Mouse (Mus musculus) C2C12 (cell line): ENCODE measurements around the gene Ier3. TPM values are rescaled to one million over a fixed set of nuclear protein-coding genes. Genes with fewer than 3 reads are reported as not detected.

Source experiments
- H3K27me3 ChIP-seq: one replicate; pipeline ENCODE4 v1.6.1; 2011; ENCODE audit not compliant: control insufficient read depth, insufficient read depth, insufficient read length
- H3K36me3 ChIP-seq: one replicate; pipeline ENCODE4 v1.6.1; 2011; ENCODE audit not compliant: control insufficient read depth, insufficient read depth
- H3K4me3 ChIP-seq: one replicate; pipeline ENCODE4 v1.5.1; 2011; ENCODE audit warnings: mild to moderate bottlenecking, control low read depth; ENCODE audit not compliant: poor library complexity, insufficient read depth, severe bottlenecking
- H3K79me2 ChIP-seq: one replicate; pipeline ENCODE4 v1.6.1; 2011; ENCODE audit not compliant: control insufficient read depth, insufficient read depth
- H3K79me3 ChIP-seq: one replicate; pipeline ENCODE4 v1.6.1; 2011; ENCODE audit warnings: low read depth, control low read depth
- H3ac ChIP-seq: one replicate; pipeline ENCODE3; 2011; ENCODE audit warnings: low read depth; ENCODE audit not compliant: control insufficient read depth, insufficient read length
- CEBPB ChIP-seq: IDR thresholded peaks from one replicate; pipeline ENCODE4 v1.6.1; 2011; ENCODE audit warnings: low read depth, mild to moderate bottlenecking, control low read depth, moderate library complexity
- CTCF ChIP-seq: IDR thresholded peaks from one replicate; pipeline ENCODE4 v1.5.1; 2011; ENCODE audit not compliant: control insufficient read depth, insufficient read depth, insufficient read length
- FOSL1 ChIP-seq: IDR thresholded peaks from one replicate; pipeline ENCODE4 v1.8.0; 2011; ENCODE audit warnings: mild to moderate bottlenecking, low read length; ENCODE audit not compliant: poor library complexity, insufficient read depth, severe bottlenecking
- MAX ChIP-seq: IDR thresholded peaks from one replicate; pipeline ENCODE4 v1.6.1; 2011; ENCODE audit warnings: mild to moderate bottlenecking, control low read depth
- MYOD1 ChIP-seq: IDR thresholded peaks from one replicate; pipeline ENCODE4 v1.6.1; 2011; ENCODE audit warnings: low read depth; ENCODE audit not compliant: control insufficient read depth, insufficient read length
- MYOG ChIP-seq: IDR thresholded peaks from one replicate; pipeline ENCODE4 v1.6.1; 2011; ENCODE audit not compliant: control insufficient read depth, insufficient read length; ENCODE audit errors: extremely low read depth
- USF1 ChIP-seq: IDR thresholded peaks from one replicate; pipeline ENCODE4 v1.6.1; 2011; ENCODE audit warnings: low read depth, mild to moderate bottlenecking, control low read depth, moderate library complexity
- microRNA-seq: library from miRNA; unstranded; fragments of <30 nt; microRNA quantifications from one replicate; pipeline ENCODE4, GENCODE M21; 2019; ENCODE audit warnings: borderline microRNAs expressed
- polyA plus RNA-seq: library from polyadenylated mRNA; unstranded; fragments of >200 nt; fragmentation: generic; extraction: Trizol; gene quantifications from one replicate; pipeline ENCODE4 v1.2.1, GENCODE M21; 2012; ENCODE audit warnings: missing spikeins

Gene Ier3
- polyA plus RNA-seq, 1 experiment: 55.2 TPM

GRCm38 (mm10) chr17:35870151-35870883, 48.8 kb downstream of the Ier3 start:
- H3ac ChIP-seq: peak overlapping the region; percentile 12
- TF ChIP-seq CEBPB (no peak), FOSL1 (peak; percentile 35), USF1 (no peak), MAX (no peak), CTCF (no peak), MYOG (no peak), MYOD1 (no peak)
- H3K27me3 ChIP-seq: no peaks in the 10 kb centered on the region
- peak overlapping the region; percentile 92 for H3K4me3 ChIP-seq
- H3K79me3 ChIP-seq: peaks cover 76% of the 10 kb centered on the region
- H3K79me2 ChIP-seq: peaks cover 94% of the 10 kb centered on the region
- peaks cover 68% of the 10 kb centered on the region for H3K36me3 ChIP-seq

- Histone ChIP-seq H3ac (no peak overlapping the region), H3K4me3 (peak overlapping the region; percentile 92), H3K27me3 (no peaks in the 10 kb centered on the region), H3K79me3 (peaks cover 75% of the 10 kb centered on the region), H3K36me3 (peaks cover 76% of the 10 kb centered on the region), H3K79me2 (peaks cover 93% of the 10 kb centered on the region)
- TF ChIP-seq CTCF (peak; percentile 36), USF1 (no peak), MYOG (no peak)
These were observed 49.6 kb downstream of the Ier3 start for GRCm38 (mm10) chr17:35870884-35871696.

Small RNAs within 50 kb of the gene (microRNA-seq; reads per million reads assigned to microRNA genes)
- gene Gm28033: 5.3 reads per million, percentile 53 among the genes with 10 or more reads in this experiment

Other genes with a start within 250 kb of the Ier3 start
- not detected for gene Sfta2, start 220.1 kb upstream of the Ier3 start, polyA plus RNA-seq
- not detected for gene Gm9573, start 195.0 kb upstream of the Ier3 start, polyA plus RNA-seq
- 0.05 TPM for gene Mucl3, start 178.0 kb upstream of the Ier3 start, polyA plus RNA-seq
- 12.6 TPM for gene Vars2, start 154.1 kb upstream of the Ier3 start, polyA plus RNA-seq
- gene Gtf2h4, start 147.9 kb upstream of the Ier3 start, polyA plus RNA-seq: 40.6 TPM
- 56.6 TPM for gene Ddr1, start 117.1 kb upstream of the Ier3 start, polyA plus RNA-seq
- 57.2 TPM for gene Flot1, start 1.5 kb downstream of the Ier3 start, polyA plus RNA-seq
- 1,881 TPM for gene Tubb5, start 16.6 kb downstream of the Ier3 start, polyA plus RNA-seq
- 16.6 TPM for gene Mdc1, start 19.8 kb downstream of the Ier3 start, polyA plus RNA-seq
- gene Nrm, start 39.6 kb downstream of the Ier3 start, polyA plus RNA-seq: 25.5 TPM
- 84.2 TPM for gene Ppp1r18, start 43.9 kb downstream of the Ier3 start, polyA plus RNA-seq
- 42.4 TPM for gene Dhx16, start 58.1 kb downstream of the Ier3 start, polyA plus RNA-seq
- 36.0 TPM for gene 2310061I04Rik, start 75.7 kb downstream of the Ier3 start, polyA plus RNA-seq
- 13.1 TPM for gene Atat1, start 88.4 kb downstream of the Ier3 start, polyA plus RNA-seq
- gene Mrps18b, start 94.7 kb downstream of the Ier3 start, polyA plus RNA-seq: 153 TPM
- 33.1 TPM for gene Ppp1r10, start 94.8 kb downstream of the Ier3 start, polyA plus RNA-seq
- 82.6 TPM for gene Abcf1, start 148.1 kb downstream of the Ier3 start, polyA plus RNA-seq
- gene Gnl1, start 158.2 kb downstream of the Ier3 start, polyA plus RNA-seq: 71.7 TPM
- 13.7 TPM for gene Prr3, start 158.6 kb downstream of the Ier3 start, polyA plus RNA-seq
- gene H2-T24, start 198.9 kb downstream of the Ier3 start, polyA plus RNA-seq: 0.16 TPM
- gene H2-T23, start 211.2 kb downstream of the Ier3 start, polyA plus RNA-seq: 7.0 TPM
- gene H2-T22, start 221.1 kb downstream of the Ier3 start, polyA plus RNA-seq: 21.7 TPM
- not detected for gene Gm6034, start 221.3 kb downstream of the Ier3 start, polyA plus RNA-seq
- 0.18 TPM for gene Gm11127, start 236.7 kb downstream of the Ier3 start, polyA plus RNA-seq